Mouse (Mus musculus) midbrain, embryonic 11.5 days (tissue): Measurements from ENCODE around the gene Plac8. TPM values are rescaled to one million over a fixed set of nuclear protein-coding genes. Genes with fewer than 3 reads are reported as not detected.

Experiments
- ATAC-seq: fragments of 200-750 bp; cut with Nextera tagmentation; 2 replicates; pipeline ENCODE4 v1.8.0; 2017; ENCODE audit warnings: moderate TSS enrichment, moderate library complexity; ENCODE audit not compliant: low FRiP score
- DNase-seq: peaks from one replicate; pipeline ENCODE4 v3.0.0; 2015; ENCODE audit warnings: low spot score; ENCODE audit errors: missing footprints
- H3K27ac ChIP-seq: fragments of 300-500 bp; sonication (generic); 2 replicates; pipeline ENCODE4 v1.5.1; 2014; ENCODE audit warnings: low read depth, low read length
- H3K27me3 ChIP-seq: fragments of 300-500 bp; sonication (generic); 2 replicates; pipeline ENCODE4 v1.6.1; 2014; ENCODE audit warnings: mild to moderate bottlenecking, low read length, moderate library complexity, mixed read lengths; ENCODE audit not compliant: control insufficient read depth, insufficient read depth
- H3K36me3 ChIP-seq: fragments of 300-500 bp; sonication (generic); 2 replicates; pipeline ENCODE4 v1.6.1; 2014; ENCODE audit warnings: mild to moderate bottlenecking, low read length, moderate library complexity, mixed read lengths; ENCODE audit not compliant: control insufficient read depth, insufficient read depth
- H3K4me1 ChIP-seq: fragments of 300-500 bp; sonication (generic); 2 replicates; pipeline ENCODE4 v1.6.1; 2014; ENCODE audit warnings: low read length; ENCODE audit not compliant: control insufficient read depth, insufficient read depth
- H3K4me2 ChIP-seq: fragments of 300-500 bp; sonication (generic); 2 replicates; pipeline ENCODE4 v1.6.1; 2014; ENCODE audit warnings: mild to moderate bottlenecking, moderate library complexity
- H3K4me3 ChIP-seq: fragments of 300-500 bp; sonication (generic); 2 replicates; pipeline ENCODE4 v1.5.1; 2014; ENCODE audit warnings: low read depth, low read length
- H3K9ac ChIP-seq: fragments of 300-500 bp; sonication (generic); 2 replicates; pipeline ENCODE4 v1.6.1; 2014; ENCODE audit warnings: low read length
- H3K9me3 ChIP-seq: fragments of 300-500 bp; sonication (generic); 2 replicates; pipeline ENCODE4 v1.6.1; 2016; ENCODE audit warnings: low read length; ENCODE audit not compliant: control insufficient read depth
- WGBS: fragments of 180-500 bp; shearing (Covaris S2); extraction: QIAGEN DNeasy Blood & Tissue Kit; methylation state at CpG from one replicate; pipeline ENCODE4 v1.1.7; 2014; 5-methylcytosine and 5-hydroxymethylcytosine counted together
- polyA plus RNA-seq: library from polyadenylated mRNA; unstranded; fragments of >200 nt; fragmentation: Nextera tagmentation; extraction: Ambion mirVana; gene quantifications from 2 replicates; pipeline ENCODE4 v1.2.1, GENCODE M21; 2014

The Plac8 gene
- polyA plus RNA-seq, 1 experiment from 2014 or later, result 1.7 TPM

DNA sequence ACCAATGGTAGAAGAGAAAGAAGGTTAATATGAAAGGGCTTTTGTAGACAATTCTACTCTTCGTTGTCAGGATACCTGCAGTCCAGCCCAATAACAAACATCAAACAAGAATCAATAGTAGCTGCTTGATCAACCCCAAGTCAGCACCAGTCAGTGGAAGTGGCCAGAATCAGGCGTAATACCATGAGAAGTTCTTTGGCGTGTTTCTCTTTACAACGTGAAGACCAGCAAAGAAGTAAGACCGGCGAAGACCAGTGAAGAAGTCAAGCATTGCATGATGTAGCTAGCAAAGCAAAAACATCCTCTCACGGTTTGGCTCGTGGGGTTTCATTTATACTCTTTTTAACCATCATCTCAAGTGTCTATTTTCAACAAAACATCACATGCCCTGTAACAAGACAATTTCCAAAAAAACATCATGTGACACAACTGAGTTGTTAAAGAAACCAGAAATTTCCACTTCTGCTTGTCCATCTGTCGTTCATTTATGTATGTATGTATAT, 27.0 kb upstream of the Plac8 start:
- no peak overlapping the region for H3K27ac ChIP-seq

DNA sequence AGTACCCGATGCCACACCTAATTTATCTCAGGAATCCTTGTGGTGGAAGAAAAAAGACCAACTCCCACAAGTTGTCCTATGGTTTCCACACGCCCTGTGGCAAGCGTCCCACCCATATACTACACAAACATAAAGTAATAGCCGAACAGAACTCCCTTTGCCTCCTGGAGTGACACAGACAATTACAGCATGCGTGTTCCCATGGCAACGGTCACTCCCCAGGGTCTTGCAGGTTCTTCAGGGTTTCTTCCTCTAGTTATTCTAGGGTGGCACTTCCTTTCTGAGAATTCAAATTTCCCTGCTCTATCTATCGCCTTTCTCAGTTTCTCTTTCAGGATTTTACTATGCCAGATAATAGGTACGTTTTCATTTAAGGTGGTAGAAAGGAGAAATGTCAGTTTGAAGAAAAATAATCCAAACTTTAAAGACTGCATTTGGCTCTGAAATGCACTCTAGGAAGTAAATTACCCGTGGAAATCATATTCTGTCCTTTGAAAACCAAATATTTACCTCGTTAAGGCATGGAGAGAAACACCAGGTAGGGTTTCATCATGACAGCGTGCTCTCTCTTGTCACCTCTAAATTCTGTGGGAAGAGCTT, 25.9 kb upstream of the Plac8 start:
- H3K27me3 ChIP-seq, result no peaks in the 10 kb centered on the region
- no peaks in the 10 kb centered on the region for H3K36me3 ChIP-seq
- no peak for DNase-seq
- H3K9ac ChIP-seq, result no peak overlapping the region
- H3K4me1 ChIP-seq, result no peaks in the 10 kb centered on the region
- ATAC-seq, result no peak
- WGBS, result 75% methylated on average over 11 of the region's 11 CpGs
- no peak overlapping the region for H3K4me2 ChIP-seq
- H3K9me3 ChIP-seq, result no peaks in the 10 kb centered on the region
- H3K27ac ChIP-seq, result no peak overlapping the region
- no peak overlapping the region for H3K4me3 ChIP-seq

More for the DNA sequence above, 27.0 kb upstream of the Plac8 start:
- Histone ChIP-seq H3K9ac (no peak overlapping the region), H3K27me3 (no peaks in the 10 kb centered on the region), H3K4me1 (no peaks in the 10 kb centered on the region), H3K9me3 (no peaks in the 10 kb centered on the region), H3K4me3 (no peak overlapping the region), H3K36me3 (no peaks in the 10 kb centered on the region), H3K4me2 (no peak overlapping the region)
- DNase-seq, result no peak
- WGBS, result 95% methylated on average over 9 of the region's 9 CpGs
- no peak for ATAC-seq

DNA sequence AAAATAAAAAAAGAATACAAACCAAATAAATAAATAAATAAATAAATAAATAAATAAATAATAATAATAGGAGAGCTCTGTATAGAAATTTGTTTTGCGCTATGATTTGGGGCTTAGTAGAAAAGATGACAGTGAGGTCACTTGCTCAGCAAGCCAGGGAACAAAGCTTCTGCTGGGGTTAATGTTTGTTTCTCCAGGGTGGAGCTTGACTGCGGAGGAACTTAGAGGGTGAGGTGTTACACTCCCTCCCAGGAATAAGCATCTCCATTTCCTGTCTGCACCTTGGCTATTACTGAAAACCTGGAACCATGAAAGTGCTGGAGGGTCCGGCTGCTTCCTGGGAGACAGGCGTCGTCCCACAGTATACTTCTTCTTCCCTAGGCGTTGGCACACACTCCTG, 24.0 kb upstream of the Plac8 start:
- WGBS, result 94% methylated on average over 6 of the region's 6 CpGs
- H3K27me3 ChIP-seq, result no peaks in the 10 kb centered on the region

DNA sequence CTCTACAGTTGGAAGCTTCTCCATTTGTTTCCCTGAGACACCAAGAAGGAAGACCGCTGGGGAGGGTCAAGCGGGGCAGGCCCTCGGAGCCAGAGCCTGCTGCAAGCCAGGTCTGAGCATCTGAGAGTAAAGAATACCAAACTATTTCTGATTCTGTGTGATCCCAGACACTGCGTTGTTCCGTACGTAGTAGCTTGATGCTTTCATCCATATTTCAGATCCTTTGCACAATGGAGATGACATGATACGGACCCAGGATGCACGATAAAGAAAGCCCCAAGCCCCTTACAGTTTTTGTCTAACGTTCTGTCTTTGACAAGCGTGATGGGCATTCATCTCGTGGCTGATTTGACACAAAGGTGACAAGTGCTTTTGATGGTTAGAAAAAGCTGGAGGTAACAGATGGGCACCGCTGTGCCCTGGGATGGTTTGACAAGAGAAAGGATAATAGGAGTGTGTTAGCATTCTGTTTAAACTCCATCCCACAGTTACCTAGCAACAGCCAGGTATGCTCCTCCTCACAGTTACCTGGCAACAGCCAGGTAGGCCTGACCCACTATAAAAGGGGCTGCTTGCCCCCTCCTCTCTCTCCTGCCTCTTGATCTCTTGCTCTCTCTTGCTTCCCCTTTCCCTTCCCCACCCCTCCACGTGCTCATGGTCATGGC, 22.9 kb upstream of the Plac8 start:
- no peaks in the 10 kb centered on the region for H3K27me3 ChIP-seq
- no peak overlapping the region for H3K27ac ChIP-seq
- ATAC-seq (no peak), DNase-seq (peak; percentile 10)
- no peaks in the 10 kb centered on the region for H3K9me3 ChIP-seq
- H3K4me3 ChIP-seq, result no peak overlapping the region
- WGBS, result 87% methylated on average over 13 of the region's 13 CpGs
- no peaks in the 10 kb centered on the region for H3K4me1 ChIP-seq
- no peak overlapping the region for H3K9ac ChIP-seq
- H3K36me3 ChIP-seq, result no peaks in the 10 kb centered on the region
- no peak overlapping the region for H3K4me2 ChIP-seq

More for the DNA sequence above, 24.0 kb upstream of the Plac8 start:
- no peaks in the 10 kb centered on the region for H3K4me1 ChIP-seq
- no peak overlapping the region for H3K4me3 ChIP-seq
- no peaks in the 10 kb centered on the region for H3K36me3 ChIP-seq
- no peak overlapping the region for H3K4me2 ChIP-seq
- DNase-seq, result no peak
- no peaks in the 10 kb centered on the region for H3K9me3 ChIP-seq
- no peak overlapping the region for H3K27ac ChIP-seq
- no peak overlapping the region for H3K9ac ChIP-seq
- ATAC-seq, result no peak

DNA sequence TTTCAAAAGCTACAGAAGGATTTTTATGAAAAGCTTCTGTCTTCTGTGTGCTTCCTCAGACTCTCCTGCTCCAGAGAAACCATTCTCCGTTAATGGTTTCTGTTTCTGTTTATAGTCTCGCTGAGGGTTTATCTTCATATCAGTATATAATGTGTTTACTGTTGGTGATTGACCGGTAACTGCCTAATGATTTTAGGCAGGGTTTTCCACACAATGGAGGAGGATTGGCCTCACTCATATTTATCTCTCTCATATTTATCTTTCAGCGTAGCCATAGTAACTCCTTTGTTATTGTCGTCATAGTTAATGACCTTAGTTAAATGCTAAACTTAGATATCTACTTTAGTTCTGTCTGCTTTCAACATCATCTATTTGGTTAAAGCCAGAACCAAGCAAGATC, 18.5 kb upstream of the Plac8 start:
- WGBS, result 96% methylated on average over 5 of the region's 5 CpGs
- no peaks in the 10 kb centered on the region for H3K36me3 ChIP-seq
- no peak overlapping the region for H3K4me3 ChIP-seq
- H3K4me2 ChIP-seq, result no peak overlapping the region
- H3K4me1 ChIP-seq, result no peaks in the 10 kb centered on the region
- no peak overlapping the region for H3K27ac ChIP-seq
- no peak overlapping the region for H3K9ac ChIP-seq
- H3K9me3 ChIP-seq, result no peaks in the 10 kb centered on the region
- H3K27me3 ChIP-seq, result no peaks in the 10 kb centered on the region
- ATAC-seq, result no peak
- no peak for DNase-seq

- no peaks in the 10 kb centered on the region for H3K9me3 ChIP-seq
- H3K4me2 ChIP-seq, result no peak overlapping the region
- no peaks in the 10 kb centered on the region for H3K27me3 ChIP-seq
- no peaks in the 10 kb centered on the region for H3K36me3 ChIP-seq
- no peak overlapping the region for H3K4me3 ChIP-seq
- no peak overlapping the region for H3K9ac ChIP-seq
- no peak overlapping the region for H3K27ac ChIP-seq
- H3K4me1 ChIP-seq, result no peaks in the 10 kb centered on the region
- DNase-seq, result no peak
- WGBS, result 62% methylated on average over 2 of the region's 2 CpGs
- no peak for ATAC-seq
These were observed 15.6 kb upstream of the Plac8 start for GRCm38 (mm10) chr5:100587626-100588025.

DNA sequence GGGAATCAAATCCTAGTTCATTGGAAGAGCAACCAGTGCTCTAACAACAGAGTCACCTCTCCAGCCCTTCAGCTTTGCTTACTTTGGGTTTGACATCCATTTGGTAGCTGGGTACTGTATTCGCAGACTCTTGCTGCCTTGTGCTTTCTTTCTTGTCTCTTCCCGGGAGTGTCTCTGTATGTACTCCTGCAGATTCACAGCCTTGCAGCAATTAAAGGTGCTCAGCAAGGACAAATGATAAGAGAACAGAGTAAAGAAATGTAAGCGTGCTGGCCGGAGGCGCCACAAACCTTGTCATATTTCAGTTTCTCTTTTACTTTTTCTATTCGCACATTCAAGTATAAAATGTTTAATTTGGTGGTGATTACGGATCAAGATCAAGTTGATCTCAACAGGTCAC, 15.1 kb upstream of the Plac8 start:
- Histone ChIP-seq H3K27me3 (no peaks in the 10 kb centered on the region), H3K9me3 (no peaks in the 10 kb centered on the region), H3K4me1 (no peaks in the 10 kb centered on the region), H3K4me3 (no peak overlapping the region), H3K27ac (no peak overlapping the region), H3K36me3 (no peaks in the 10 kb centered on the region), H3K9ac (no peak overlapping the region), H3K4me2 (no peak overlapping the region)
- DNase-seq (no peak), ATAC-seq (no peak)
- WGBS, result 92% methylated on average over 7 of the region's 7 CpGs

DNA sequence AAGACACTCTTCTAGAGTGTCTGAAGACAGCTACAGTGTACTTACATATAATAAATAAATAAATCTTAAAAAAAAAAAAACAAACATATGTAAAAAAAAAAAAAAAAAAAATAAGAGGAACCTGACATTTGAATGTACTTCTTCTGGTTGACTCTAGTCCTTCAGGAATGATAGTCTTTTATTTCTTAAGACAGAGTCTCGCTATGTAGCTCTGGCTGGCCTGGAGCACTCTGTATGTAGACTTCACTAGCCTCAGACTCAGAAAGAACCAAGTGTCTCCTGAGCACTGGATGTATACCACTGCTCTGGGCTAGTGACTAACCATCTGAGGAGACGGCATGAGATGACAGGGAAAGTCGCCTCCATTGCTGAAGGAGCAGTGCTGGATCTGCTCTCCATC, 13.6 kb upstream of the Plac8 start:
- ATAC-seq (no peak), DNase-seq (no peak)
- no peak overlapping the region for H3K4me3 ChIP-seq
- H3K27ac ChIP-seq, result no peak overlapping the region
- H3K9me3 ChIP-seq, result no peaks in the 10 kb centered on the region
- no peak overlapping the region for H3K9ac ChIP-seq
- no peaks in the 10 kb centered on the region for H3K27me3 ChIP-seq
- H3K4me1 ChIP-seq, result no peaks in the 10 kb centered on the region
- H3K4me2 ChIP-seq, result no peak overlapping the region
- 92% methylated on average over 3 of the region's 3 CpGs for WGBS
- no peaks in the 10 kb centered on the region for H3K36me3 ChIP-seq

DNA sequence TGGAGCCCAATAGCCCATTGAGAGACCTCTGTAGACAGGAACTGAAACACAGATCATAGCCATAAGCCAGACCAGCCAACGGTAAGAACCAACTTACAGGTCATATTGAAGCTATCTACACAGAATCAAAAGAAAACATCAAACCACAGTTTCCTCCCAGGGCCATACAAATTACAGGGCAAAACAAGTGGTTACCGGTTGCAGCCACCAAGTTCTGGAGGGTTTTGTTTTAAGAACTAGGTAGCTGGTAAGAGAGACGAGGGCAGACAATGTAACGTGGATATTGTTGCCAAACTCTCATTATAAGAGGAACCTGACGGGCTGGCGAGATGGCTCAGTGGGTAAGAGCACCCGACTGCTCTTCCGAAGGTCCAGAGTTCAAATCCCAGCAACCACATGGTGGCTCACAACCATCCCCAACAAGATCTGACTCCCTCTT, 13.2 kb upstream of the Plac8 start:
- no peak overlapping the region for H3K4me3 ChIP-seq
- 93% methylated on average over 8 of the region's 8 CpGs for WGBS
- no peaks in the 10 kb centered on the region for H3K27me3 ChIP-seq
- H3K9ac ChIP-seq, result no peak overlapping the region
- no peak for DNase-seq
- H3K4me1 ChIP-seq, result no peaks in the 10 kb centered on the region
- no peaks in the 10 kb centered on the region for H3K9me3 ChIP-seq
- H3K27ac ChIP-seq, result no peak overlapping the region
- no peak overlapping the region for H3K4me2 ChIP-seq
- ATAC-seq, result no peak
- H3K36me3 ChIP-seq, result no peaks in the 10 kb centered on the region
